Mouse (Mus musculus) left cerebral cortex, adult 2 months (tissue): ENCODE measurements around the gene E030030I06Rik. TPM values are rescaled to one million over a fixed set of nuclear protein-coding genes. Genes with fewer than 3 reads are reported as not detected.
A peak's percentile ranks its signal among the peaks of the same experiment; 100 is the strongest.
"Not testable (repeated sequence)": the region's sequence is repeated elsewhere in the genome, so short reads cannot be mapped to it uniquely, and the experiment has no call there.

ENCODE experiments used
- DNase-seq, 2 experiments: peaks; one replicate each; pipeline ENCODE4 v3.0.0; 2021 to 2022; ENCODE audit warnings: low spot score in 2 of 2, mixed read lengths in 1 of 2; ENCODE audit errors: extremely low spot score in 1 of 2
- H3K27ac ChIP-seq: fragments of 200-600 bp; 2 replicates; pipeline ENCODE4 v1.8.1; 2022
- H3K4me3 ChIP-seq: fragments of 200-600 bp; 2 replicates; pipeline ENCODE4 v1.8.1; 2022
- CTCF ChIP-seq: fragments of 200-600 bp; IDR thresholded peaks from 2 replicates; pipeline ENCODE4 v1.8.1; 2022; ENCODE audit warnings: antibody characterized with exemption, mild to moderate bottlenecking, moderate library complexity
- intact Hi-C: fragments of 180-260 bp; cut with DNase I; formaldehyde crosslinking; loops from one replicate; pipeline ENCODE4 v1.15.1; 2025
- long read RNA-seq, 2 experiments: library from polyadenylated mRNA; stranded (forward); transcript quantifications; one replicate each; pipeline ENCODE4 v2.0.0; 2021; ENCODE audit warnings: borderline mapping rate in 2 of 2
- total RNA-seq, 2 experiments: library from RNA; stranded (reverse); gene quantifications; 2 replicates each; pipeline ENCODE4 v1.2.3; 2021

The E030030I06Rik gene
- total RNA-seq, result under 1 TPM; 0.35 to 0.77 TPM
- long read RNA-seq, experiment 1, partial matches to known transcripts, result 0 of 1 reads
- long read RNA-seq, experiment 1, other reads (novel, unspliced or antisense), result 0 of 1 reads
- long read RNA-seq, experiment 2, result 0 reads

GRCm38 (mm10) chr10:22149073-22149690, at the start of gene E030030I06Rik:
Gene E030030I06Rik (minus strand): TSS chr10:22149270.
- peak in 1 of 2 experiments; percentile 23 for DNase-seq
- Histone ChIP-seq H3K4me3 (peak within 1 kb of the TSS; percentile 51), H3K27ac (0 out of 2 replicates have a peak within 1 kb of the TSS, but pooled peaks have one; percentile 44)
- intact Hi-C loops, result loop anchor here (10.0 kb wide), 2 partner anchors 114 to 426 kb away; no protein-coding TSS in a partner anchor
- TF ChIP-seq CTCF, result no peak

- DNase-seq, intact Hi-C loops, H3K27ac ChIP-seq, H3K4me3 ChIP-seq: not testable (repeated sequence)
Measured at GRCm38 (mm10) chr10:22191035-22191434, 42.0 kb upstream of the E030030I06Rik start.

- H3K4me3 ChIP-seq, H3K27ac ChIP-seq, DNase-seq, intact Hi-C loops: not testable (repeated sequence)
Measured at GRCm38 (mm10) chr10:22176515-22176914, 27.4 kb upstream of the E030030I06Rik start.

GRCm38 (mm10) chr10:22174190-22174487, 25.1 kb upstream of the E030030I06Rik start:
- intact Hi-C loops, H3K4me3 ChIP-seq, DNase-seq, H3K27ac ChIP-seq: not testable (repeated sequence)

GRCm38 (mm10) chr10:22173335-22174189, 24.5 kb upstream of the E030030I06Rik start:
- DNase-seq, H3K4me3 ChIP-seq, intact Hi-C loops, H3K27ac ChIP-seq: not testable (repeated sequence)

GRCm38 (mm10) chr10:22172431-22173334, 23.6 kb upstream of the E030030I06Rik start:
- DNase-seq, H3K27ac ChIP-seq, intact Hi-C loops, H3K4me3 ChIP-seq: not testable (repeated sequence)

GRCm38 (mm10) chr10:22169116-22169515, 20.0 kb upstream of the E030030I06Rik start:
- not testable (repeated sequence) for H3K27ac ChIP-seq, H3K4me3 ChIP-seq, DNase-seq
- intact Hi-C loops, result loop anchor here (2.0 kb wide), 1 partner anchor 190 kb away; no protein-coding TSS in a partner anchor

- H3K4me3 ChIP-seq, H3K27ac ChIP-seq, DNase-seq, intact Hi-C loops: not testable (repeated sequence)
Measured at GRCm38 (mm10) chr10:22167061-22167460, 18.0 kb upstream of the E030030I06Rik start.

GRCm38 (mm10) chr10:22166025-22166424, 17.0 kb upstream of the E030030I06Rik start:
- intact Hi-C loops, H3K27ac ChIP-seq, DNase-seq, H3K4me3 ChIP-seq: not testable (repeated sequence)

- DNase-seq, intact Hi-C loops, H3K4me3 ChIP-seq, H3K27ac ChIP-seq: not testable (repeated sequence)
Measured at GRCm38 (mm10) chr10:22165328-22166003, 16.4 kb upstream of the E030030I06Rik start.
